Mouse (Mus musculus): Measurements from ENCODE around the gene Olfr791. TPM values are rescaled to one million over a fixed set of nuclear protein-coding genes. Genes with fewer than 3 reads are reported as not detected.

The Olfr791 gene
- total and polyA plus RNA-seq, 2 experiments from 2014 or later = not detected

DNA sequence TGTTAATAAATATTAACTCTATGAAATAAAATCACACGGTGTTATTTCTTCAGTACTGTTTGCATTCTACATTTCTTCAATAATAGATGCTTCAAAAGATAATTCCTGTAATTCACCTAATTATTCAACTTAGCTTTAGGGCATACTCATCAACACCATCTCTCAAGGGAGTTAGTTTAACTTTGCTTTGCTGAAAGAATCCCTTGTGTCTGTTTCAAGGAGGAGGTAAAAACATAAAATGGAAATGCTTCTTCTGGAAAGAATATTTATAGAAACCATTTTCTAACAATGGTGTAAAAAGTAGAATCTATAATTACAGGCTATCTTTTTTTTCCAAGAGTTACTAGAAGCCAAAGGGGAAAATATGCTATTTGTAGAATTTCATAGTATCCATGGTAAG is 17.3 kb downstream of the Olfr791 start, which contains the start of gene Olfr792:
Olfr792 (plus strand) TSS at position 301 of the 400 bp plus-strand sequence.
- Histone ChIP-seq H3K4me1 (ENCODE audit: control insufficient read depth, insufficient read depth) (no peaks in the 10 kb centered on the region), H3K36me3 (replicated peaks; ENCODE audit: control insufficient read depth, insufficient read depth, low read length) (no peaks in the 10 kb centered on the region), H3K27ac (ENCODE audit: low read depth) (no peak within 1 kb of the TSS), H3K9me3 (replicated peaks; ENCODE audit: control insufficient read depth, low read length) (peaks cover 5% of the 10 kb centered on the region), H3K4me2 (ENCODE audit: low read depth, low read length) (no peak within 1 kb of the TSS), H3K9ac (replicated peaks; ENCODE audit: low read depth, low read length) (no peak within 1 kb of the TSS), H3K27me3 (ENCODE audit: control insufficient read depth, insufficient read depth, low read length) (no peaks in the 10 kb centered on the region), H3K4me3 (ENCODE audit: low read depth, low read length) (no peak within 1 kb of the TSS)
- 72% methylated on average over 1 of the region's 1 CpGs for WGBS
- TF ChIP-seq EP300 (IDR thresholded peaks at IDR 0.05; ENCODE audit: low read depth) (no peak), CTCF (IDR thresholded peaks at IDR 0.05; ENCODE audit: low read depth) (no peak)
- no peak for DNase-seq (ENCODE audit: low spot score)
- ATAC-seq (ENCODE audit: insufficient read depth, low read depth) = no peak

DNA sequence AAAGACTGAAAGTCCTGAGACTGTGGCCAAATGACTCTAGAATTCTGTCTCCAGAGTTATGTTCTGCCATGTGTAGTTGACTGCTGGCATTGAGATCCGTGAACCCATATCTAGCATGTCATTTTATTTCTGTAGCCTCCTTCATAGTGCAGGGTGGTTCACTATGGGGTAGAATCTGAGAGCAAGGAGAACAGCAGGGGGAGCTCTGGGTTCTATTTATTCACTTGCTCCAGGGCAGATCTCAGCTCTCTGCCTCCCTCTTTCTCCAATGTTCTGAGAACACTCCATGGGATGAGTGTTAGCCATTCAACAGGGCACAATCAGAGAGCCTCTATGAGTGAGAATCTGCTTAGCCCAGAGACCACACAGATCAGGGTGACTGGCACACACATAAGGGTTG is 27.8 kb downstream of the Olfr791 start:
- no peak overlapping the region for H3K4me3 ChIP-seq (ENCODE audit: low read depth, low read length)
- H3K27ac ChIP-seq (ENCODE audit: low read depth) = no peak overlapping the region
- peaks cover under 1% of the 10 kb centered on the region; the same call in 1 of the 2 replicates for H3K9me3 ChIP-seq (replicated peaks; ENCODE audit: control insufficient read depth, low read length)
- 57% methylated on average over 1 of the region's 1 CpGs for WGBS
- H3K4me2 ChIP-seq (ENCODE audit: low read depth, low read length) = no peak overlapping the region
- no peak overlapping the region for H3K9ac ChIP-seq (replicated peaks; ENCODE audit: low read depth, low read length)
- TF ChIP-seq EP300 (IDR thresholded peaks at IDR 0.05; ENCODE audit: low read depth) = no peak
- TF ChIP-seq CTCF (IDR thresholded peaks at IDR 0.05; ENCODE audit: low read depth) = peak; percentile 12; the same call in 1 of the 2 replicates
- no peak for ATAC-seq (ENCODE audit: insufficient read depth, low read depth)
- H3K27me3 ChIP-seq (ENCODE audit: control insufficient read depth, insufficient read depth, low read length) = no peaks in the 10 kb centered on the region
- no peak for DNase-seq (ENCODE audit: low spot score)
- H3K36me3 ChIP-seq (replicated peaks; ENCODE audit: control insufficient read depth, insufficient read depth, low read length) = no peaks in the 10 kb centered on the region
- no peaks in the 10 kb centered on the region for H3K4me1 ChIP-seq (ENCODE audit: control insufficient read depth, insufficient read depth)

DNA sequence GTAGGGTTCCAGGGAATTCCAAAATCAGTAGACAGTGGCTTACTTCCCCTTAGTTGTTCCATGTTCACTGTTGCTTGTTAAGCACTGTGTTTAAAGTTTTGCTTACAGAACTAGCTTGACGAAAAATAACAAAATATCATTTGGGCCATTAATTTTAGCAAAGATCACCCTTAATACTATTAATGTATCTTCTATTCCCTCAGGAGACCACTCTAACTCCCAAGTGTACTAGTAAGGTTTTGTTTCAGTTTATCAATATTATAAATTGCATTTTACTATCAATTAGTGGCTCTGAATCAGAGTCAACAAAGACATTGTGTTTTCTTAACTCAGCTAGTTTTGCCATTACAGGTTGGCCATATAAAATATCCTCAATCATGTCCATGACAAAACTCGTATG is 45.8 kb downstream of the Olfr791 start, which contains the start of gene Olfr794:
Olfr794 (plus strand) TSS at position 301 of the 400 bp plus-strand sequence.
- H3K9me3 ChIP-seq (replicated peaks; ENCODE audit: control insufficient read depth, low read length) = no peaks in the 10 kb centered on the region
- no peak within 1 kb of the TSS for H3K4me3 ChIP-seq (ENCODE audit: low read depth, low read length)
- no peak within 1 kb of the TSS for H3K9ac ChIP-seq (replicated peaks; ENCODE audit: low read depth, low read length)
- H3K27me3 ChIP-seq (ENCODE audit: control insufficient read depth, insufficient read depth, low read length) = no peaks in the 10 kb centered on the region
- ATAC-seq (ENCODE audit: insufficient read depth, low read depth) (no peak), DNase-seq (ENCODE audit: low spot score) (no peak)
- no peaks in the 10 kb centered on the region for H3K36me3 ChIP-seq (replicated peaks; ENCODE audit: control insufficient read depth, insufficient read depth, low read length)
- no peaks in the 10 kb centered on the region for H3K4me1 ChIP-seq (ENCODE audit: control insufficient read depth, insufficient read depth)
- H3K4me2 ChIP-seq (ENCODE audit: low read depth, low read length) = no peak within 1 kb of the TSS
- TF ChIP-seq CTCF (IDR thresholded peaks at IDR 0.05; ENCODE audit: low read depth) (no peak), EP300 (IDR thresholded peaks at IDR 0.05; ENCODE audit: low read depth) (no peak)
- H3K27ac ChIP-seq (ENCODE audit: low read depth) = no peak within 1 kb of the TSS
- WGBS = 64% methylated on average over 2 of the region's 2 CpGs

DNA sequence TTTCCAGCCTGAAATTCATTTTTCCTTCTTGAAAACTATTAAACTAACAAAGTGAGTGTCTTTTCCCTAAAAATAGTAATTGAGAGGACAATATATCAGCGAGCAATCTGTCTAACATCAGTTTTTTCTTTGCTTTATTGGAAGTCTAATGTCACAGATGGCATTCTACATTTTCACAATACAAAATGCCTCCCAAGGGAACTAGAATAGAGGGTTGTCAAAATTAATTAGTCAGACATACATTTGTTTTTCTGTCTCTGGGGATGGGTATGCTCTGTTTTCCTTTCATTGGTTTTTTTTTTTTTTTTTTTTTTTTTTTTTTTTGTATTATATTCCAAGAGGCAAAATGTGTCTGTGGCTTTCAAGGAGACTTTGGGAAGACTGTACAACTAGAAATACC is 55.5 kb downstream of the Olfr791 start:
- H3K9me3 ChIP-seq (replicated peaks; ENCODE audit: control insufficient read depth, low read length) = no peaks in the 10 kb centered on the region
- no peaks in the 10 kb centered on the region for H3K27me3 ChIP-seq (ENCODE audit: control insufficient read depth, insufficient read depth, low read length)
- H3K4me1 ChIP-seq (ENCODE audit: control insufficient read depth, insufficient read depth) = no peaks in the 10 kb centered on the region
- ATAC-seq (ENCODE audit: insufficient read depth, low read depth) = no peak
- no peak overlapping the region for H3K4me3 ChIP-seq (ENCODE audit: low read depth, low read length)
- H3K4me2 ChIP-seq (ENCODE audit: low read depth, low read length) = no peak overlapping the region
- WGBS = 72% methylated on average over 1 of the region's 1 CpGs
- no peak for DNase-seq (ENCODE audit: low spot score)
- H3K9ac ChIP-seq (replicated peaks; ENCODE audit: low read depth, low read length) = no peak overlapping the region
- H3K36me3 ChIP-seq (replicated peaks; ENCODE audit: control insufficient read depth, insufficient read depth, low read length) = no peaks in the 10 kb centered on the region
- TF ChIP-seq CTCF (IDR thresholded peaks at IDR 0.05; ENCODE audit: low read depth) (no peak), EP300 (IDR thresholded peaks at IDR 0.05; ENCODE audit: low read depth) (no peak)
- H3K27ac ChIP-seq (ENCODE audit: low read depth) = no peak overlapping the region

Other genes starting within 250 kb of the Olfr791 start
- gene Olfr780, start 203.7 kb upstream of the Olfr791 start, total RNA-seq (2014; rRNA removed; ENCODE audit: low replicate concordance) = not detected in 2 replicates
- gene Olfr780, start 203.7 kb upstream of the Olfr791 start, polyA plus RNA-seq (2015; fragmentation: Nextera tagmentation; extraction: Ambion mirVana) = not detected in 2 replicates
- not detected in 2 replicates for gene Olfr781, start 192.9 kb upstream of the Olfr791 start, total RNA-seq (2014; rRNA removed; ENCODE audit: low replicate concordance)
- not detected in 2 replicates for gene Olfr781, start 192.9 kb upstream of the Olfr791 start, polyA plus RNA-seq (2015; fragmentation: Nextera tagmentation; extraction: Ambion mirVana)
- gene Olfr782, start 172.9 kb upstream of the Olfr791 start, total RNA-seq (2014; rRNA removed; ENCODE audit: low replicate concordance) = not detected in 2 replicates
- gene Olfr782, start 172.9 kb upstream of the Olfr791 start, polyA plus RNA-seq (2015; fragmentation: Nextera tagmentation; extraction: Ambion mirVana) = not detected in 2 replicates
- 0.27 TPM in 1 of 2 replicates, not detected in the other for gene Olfr784, start 137.7 kb upstream of the Olfr791 start, total RNA-seq (2014; rRNA removed; ENCODE audit: low replicate concordance)
- gene Olfr784, start 137.7 kb upstream of the Olfr791 start, polyA plus RNA-seq (2015; fragmentation: Nextera tagmentation; extraction: Ambion mirVana) = not detected in 2 replicates
- gene Olfr785, start 116.4 kb upstream of the Olfr791 start, total RNA-seq (2014; rRNA removed; ENCODE audit: low replicate concordance) = not detected in 2 replicates
- not detected in 2 replicates for gene Olfr785, start 116.4 kb upstream of the Olfr791 start, polyA plus RNA-seq (2015; fragmentation: Nextera tagmentation; extraction: Ambion mirVana)
- not detected in 2 replicates for gene Olfr786, start 94.5 kb upstream of the Olfr791 start, total RNA-seq (2014; rRNA removed; ENCODE audit: low replicate concordance)
- gene Olfr786, start 94.5 kb upstream of the Olfr791 start, polyA plus RNA-seq (2015; fragmentation: Nextera tagmentation; extraction: Ambion mirVana) = not detected in 2 replicates
- gene Olfr787, start 59.9 kb upstream of the Olfr791 start, total RNA-seq (2014; rRNA removed; ENCODE audit: low replicate concordance) = not detected in 2 replicates
- gene Olfr787, start 59.9 kb upstream of the Olfr791 start, polyA plus RNA-seq (2015; fragmentation: Nextera tagmentation; extraction: Ambion mirVana) = not detected in 2 replicates
- not detected in 2 replicates for gene Olfr788, start 50.8 kb upstream of the Olfr791 start, total RNA-seq (2014; rRNA removed; ENCODE audit: low replicate concordance)
- gene Olfr788, start 50.8 kb upstream of the Olfr791 start, polyA plus RNA-seq (2015; fragmentation: Nextera tagmentation; extraction: Ambion mirVana) = not detected in 2 replicates
- not detected in 2 replicates for gene Olfr789, start 37.0 kb upstream of the Olfr791 start, total RNA-seq (2014; rRNA removed; ENCODE audit: low replicate concordance)
- not detected in 2 replicates for gene Olfr789, start 37.0 kb upstream of the Olfr791 start, polyA plus RNA-seq (2015; fragmentation: Nextera tagmentation; extraction: Ambion mirVana)
- gene Olfr790, start 23.3 kb upstream of the Olfr791 start, total RNA-seq (2014; rRNA removed; ENCODE audit: low replicate concordance) = not detected in 2 replicates
- gene Olfr790, start 23.3 kb upstream of the Olfr791 start, polyA plus RNA-seq (2015; fragmentation: Nextera tagmentation; extraction: Ambion mirVana) = not detected in 2 replicates
- not detected in 2 replicates for gene Olfr792, start 17.4 kb downstream of the Olfr791 start, total RNA-seq (2014; rRNA removed; ENCODE audit: low replicate concordance)
- gene Olfr792, start 17.4 kb downstream of the Olfr791 start, polyA plus RNA-seq (2015; fragmentation: Nextera tagmentation; extraction: Ambion mirVana) = not detected in 2 replicates
- gene Olfr794, start 45.9 kb downstream of the Olfr791 start, total RNA-seq (2014; rRNA removed; ENCODE audit: low replicate concordance) = not detected in 2 replicates
- not detected in 2 replicates for gene Olfr794, start 45.9 kb downstream of the Olfr791 start, polyA plus RNA-seq (2015; fragmentation: Nextera tagmentation; extraction: Ambion mirVana)
- gene Olfr796, start 90.8 kb downstream of the Olfr791 start, total RNA-seq (2014; rRNA removed; ENCODE audit: low replicate concordance) = not detected in 2 replicates
- gene Olfr796, start 90.8 kb downstream of the Olfr791 start, polyA plus RNA-seq (2015; fragmentation: Nextera tagmentation; extraction: Ambion mirVana) = not detected in 2 replicates
- not detected in 2 replicates for gene Olfr798, start 106.1 kb downstream of the Olfr791 start, total RNA-seq (2014; rRNA removed; ENCODE audit: low replicate concordance)
- gene Olfr798, start 106.1 kb downstream of the Olfr791 start, polyA plus RNA-seq (2015; fragmentation: Nextera tagmentation; extraction: Ambion mirVana) = not detected in 2 replicates
- gene Olfr799, start 115.7 kb downstream of the Olfr791 start, total RNA-seq (2014; rRNA removed; ENCODE audit: low replicate concordance) = not detected in 2 replicates
- not detected in 2 replicates for gene Olfr799, start 115.7 kb downstream of the Olfr791 start, polyA plus RNA-seq (2015; fragmentation: Nextera tagmentation; extraction: Ambion mirVana)
- not detected in 2 replicates for gene Olfr800, start 135.9 kb downstream of the Olfr791 start, total RNA-seq (2014; rRNA removed; ENCODE audit: low replicate concordance)
- not detected in 2 replicates for gene Olfr800, start 135.9 kb downstream of the Olfr791 start, polyA plus RNA-seq (2015; fragmentation: Nextera tagmentation; extraction: Ambion mirVana)
- gene Olfr801, start 152.1 kb downstream of the Olfr791 start, total RNA-seq (2014; rRNA removed; ENCODE audit: low replicate concordance) = not detected in 2 replicates
- gene Olfr801, start 152.1 kb downstream of the Olfr791 start, polyA plus RNA-seq (2015; fragmentation: Nextera tagmentation; extraction: Ambion mirVana) = not detected in 2 replicates
- not detected in 2 replicates for gene Olfr802, start 166.4 kb downstream of the Olfr791 start, total RNA-seq (2014; rRNA removed; ENCODE audit: low replicate concordance)
- not detected in 2 replicates for gene Olfr802, start 166.4 kb downstream of the Olfr791 start, polyA plus RNA-seq (2015; fragmentation: Nextera tagmentation; extraction: Ambion mirVana)
- gene Olfr803, start 172.5 kb downstream of the Olfr791 start, total RNA-seq (2014; rRNA removed; ENCODE audit: low replicate concordance) = not detected in 2 replicates
- not detected in 2 replicates for gene Olfr803, start 172.5 kb downstream of the Olfr791 start, polyA plus RNA-seq (2015; fragmentation: Nextera tagmentation; extraction: Ambion mirVana)
- not detected in 2 replicates for gene Olfr804, start 181.4 kb downstream of the Olfr791 start, total RNA-seq (2014; rRNA removed; ENCODE audit: low replicate concordance)
- not detected in 2 replicates for gene Olfr804, start 181.4 kb downstream of the Olfr791 start, polyA plus RNA-seq (2015; fragmentation: Nextera tagmentation; extraction: Ambion mirVana)
- not detected in 2 replicates for gene Olfr805, start 207.6 kb downstream of the Olfr791 start, total RNA-seq (2014; rRNA removed; ENCODE audit: low replicate concordance)
- gene Olfr805, start 207.6 kb downstream of the Olfr791 start, polyA plus RNA-seq (2015; fragmentation: Nextera tagmentation; extraction: Ambion mirVana) = not detected in 2 replicates
- gene Olfr806, start 220.1 kb downstream of the Olfr791 start, total RNA-seq (2014; rRNA removed; ENCODE audit: low replicate concordance) = not detected in 2 replicates
- gene Olfr806, start 220.1 kb downstream of the Olfr791 start, polyA plus RNA-seq (2015; fragmentation: Nextera tagmentation; extraction: Ambion mirVana) = not detected in 2 replicates
- gene Olfr807, start 236.0 kb downstream of the Olfr791 start, total RNA-seq (2014; rRNA removed; ENCODE audit: low replicate concordance) = not detected in 2 replicates
- gene Olfr807, start 236.0 kb downstream of the Olfr791 start, polyA plus RNA-seq (2015; fragmentation: Nextera tagmentation; extraction: Ambion mirVana) = not detected in 2 replicates
- gene Olfr808, start 243.7 kb downstream of the Olfr791 start, total RNA-seq (2014; rRNA removed; ENCODE audit: low replicate concordance) = not detected in 2 replicates
- gene Olfr808, start 243.7 kb downstream of the Olfr791 start, polyA plus RNA-seq (2015; fragmentation: Nextera tagmentation; extraction: Ambion mirVana) = not detected in 2 replicates